Mouse (Mus musculus): ENCODE data around the gene Samd4b. TPM values are rescaled to one million over a fixed set of nuclear protein-coding genes. Genes with fewer than 3 reads are reported as not detected.
A peak's percentile ranks its signal among the peaks of the same experiment; 100 is the strongest.

The Samd4b gene
- total and polyA plus RNA-seq, 3 experiments = 6.4 to 45.9 TPM; not detected in 1

DNA sequence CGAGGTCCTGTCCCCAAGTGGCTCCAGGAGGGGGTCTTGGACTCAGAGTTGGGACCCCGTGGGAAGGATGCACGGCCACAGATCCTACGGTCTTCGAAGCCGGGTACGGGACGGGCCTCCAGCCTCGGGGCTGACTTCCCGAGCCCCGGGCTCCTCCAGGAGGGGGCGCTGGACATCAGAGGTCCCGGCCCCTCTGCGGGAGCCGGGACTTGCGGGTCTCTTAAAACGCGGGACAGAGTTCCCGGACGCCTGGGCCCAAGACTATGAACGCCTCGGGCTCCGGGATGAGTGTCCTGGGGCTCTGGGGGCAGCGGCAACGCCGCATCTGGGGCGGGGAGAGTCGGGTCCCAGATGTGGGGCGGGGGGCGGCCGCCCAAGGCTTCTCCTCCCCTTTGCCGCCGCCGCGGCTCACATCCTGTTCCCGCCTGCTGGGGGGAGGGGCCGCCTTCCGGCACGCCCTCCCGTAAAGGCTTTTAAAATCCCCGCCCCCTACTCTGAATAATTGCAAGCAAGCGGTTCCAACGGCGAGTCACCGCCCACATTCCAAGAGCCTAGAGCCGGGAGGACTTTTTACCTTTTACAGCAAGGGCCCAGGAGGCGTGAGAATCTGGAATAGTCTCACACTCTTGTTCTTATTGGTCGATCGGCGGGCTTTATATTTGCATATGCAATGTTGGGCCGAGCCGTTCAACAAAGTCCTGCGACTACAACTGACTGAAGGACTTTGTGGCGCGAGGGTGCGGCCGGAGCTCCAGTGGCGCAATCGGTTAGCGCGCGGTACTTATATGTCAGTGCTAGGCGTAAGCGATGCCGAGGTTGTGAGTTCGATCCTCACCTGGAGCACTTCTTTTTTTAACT, 225.5 kb downstream of the Samd4b start, which contains the start of gene Plekhg2:
Gene Plekhg2 (minus strand): TSS at position 349 of the 858 bp plus-strand sequence.
- Histone ChIP-seq H3K79me2 (ENCODE audit: control insufficient read depth, insufficient read depth, low read length, poor library complexity) (peaks cover 2% of the 10 kb centered on the region; the same call in 1 of the 2 replicates), H3K36me3 (ENCODE audit: control insufficient read depth in 1 of 2, insufficient read depth in 2 of 2, low read length in 2 of 2) (peaks cover 0 to 7% of the 10 kb centered on the region in 2 experiments; a peak in 2 of 4 replicates), H3K4me3 (ENCODE audit: control insufficient read depth in 1 of 2, insufficient read depth in 1 of 2, low read depth in 2 of 2, low read length in 2 of 2) (peak within 1 kb of the TSS; percentile 62 to 79), H3K9ac (ENCODE audit: control insufficient read depth, low read depth, low read length, poor library complexity, severe bottlenecking) (peak within 1 kb of the TSS; percentile 88), H3K27ac (ENCODE audit: control insufficient read depth, low read depth, low read length) (peak within 1 kb of the TSS; percentile 63), H3K9me3 (replicated peaks; ENCODE audit: insufficient read depth, low read length) (no peaks in the 10 kb centered on the region), H3K4me1 (ENCODE audit: control insufficient read depth in 1 of 2, insufficient read depth in 2 of 2, low read length in 2 of 2) (peaks cover 0 to 10% of the 10 kb centered on the region in 2 experiments; a peak in 2 of 4 replicates), H3K27me3 (ENCODE audit: control insufficient read depth in 1 of 2, insufficient read depth in 2 of 2, low read length in 2 of 2) (no peaks in the 10 kb centered on the region)
- DNase-seq (ENCODE audit: low read depth, low spot score) = peak; percentile 99
- TF ChIP-seq CTCF (IDR thresholded peaks at IDR 0.05 in 2 of 3, conservative IDR thresholded peaks at IDR 0.05 in 1 of 3; ENCODE audit: control insufficient read depth in 1 of 3, insufficient read depth in 1 of 3, low read depth in 2 of 3, low read length in 3 of 3, poor library complexity in 1 of 3, severe bottlenecking in 1 of 3) = peak; percentile 52 to 85 (median 68); a peak in 5 of 6 replicates
- no peak; the same call in 1 of the 2 replicates for TF ChIP-seq ZMIZ1 (IDR thresholded peaks at IDR 0.05; ENCODE audit: low read depth, low read length)
- TF ChIP-seq MYB (IDR thresholded peaks at IDR 0.05; ENCODE audit: low read depth, low read length) = no peak
- TF ChIP-seq POLR2AphosphoS5 (IDR thresholded peaks at IDR 0.05; ENCODE audit: borderline replicate concordance, low read depth, low read length) = no peak
- TF ChIP-seq CHD1 (IDR thresholded peaks at IDR 0.05; ENCODE audit: low read depth, low read length) = no peak
- TF ChIP-seq SMC3 (IDR thresholded peaks at IDR 0.05; ENCODE audit: low read depth, low read length) = peak; percentile 51
- TF ChIP-seq RCOR1 (IDR thresholded peaks at IDR 0.05; ENCODE audit: low read depth, low read length) = no peak
- peak; percentile 52 for TF ChIP-seq MXI1 (IDR thresholded peaks at IDR 0.05; ENCODE audit: low read depth, low read length)
- peak; percentile 42; the same call in 1 of the 2 replicates for TF ChIP-seq ETS1 (IDR thresholded peaks at IDR 0.05; ENCODE audit: low read depth, low read length)
- TF ChIP-seq MEF2A (IDR thresholded peaks at IDR 0.05; ENCODE audit: extremely low read depth, insufficient replicate concordance, low read depth, low read length, poor library complexity, severe bottlenecking) = no peak
- no peak for TF ChIP-seq BHLHE40 (IDR thresholded peaks at IDR 0.05; ENCODE audit: borderline replicate concordance, low read depth, low read length)
- TF ChIP-seq HCFC1 (IDR thresholded peaks at IDR 0.05; ENCODE audit: low read depth, low read length) = peak; percentile 65
- peak; percentile 43 for TF ChIP-seq ELF1 (IDR thresholded peaks at IDR 0.05; ENCODE audit: low read depth, low read length)
- no peak for TF ChIP-seq ZNF384 (IDR thresholded peaks at IDR 0.05; ENCODE audit: low read depth, low read length)
- no peak for TF ChIP-seq GATA1 (IDR thresholded peaks at IDR 0.05; ENCODE audit: low read depth, low read length)
- peak; percentile 19 for TF ChIP-seq RAD21 (IDR thresholded peaks at IDR 0.05; ENCODE audit: low read depth, low read length)
- TF ChIP-seq E2F4 (IDR thresholded peaks at IDR 0.05; ENCODE audit: borderline replicate concordance, low read depth, low read length) = peak; percentile 80; the same call in 1 of the 2 replicates
- peak; percentile 98 for TF ChIP-seq MAFK (IDR thresholded peaks at IDR 0.05; ENCODE audit: borderline replicate concordance, low read depth, low read length)
- TF ChIP-seq ZC3H11A (IDR thresholded peaks at IDR 0.05; ENCODE audit: low read depth, low read length) = no peak
- TF ChIP-seq POLR2AphosphoS2 (IDR thresholded peaks at IDR 0.05; ENCODE audit: low read length) = no peak
- TF ChIP-seq CHD2 (IDR thresholded peaks at IDR 0.05; ENCODE audit: low read length) = no peak
- no peak for TF ChIP-seq JUND (IDR thresholded peaks at IDR 0.05; ENCODE audit: low read depth, low read length)
- TF ChIP-seq TAL1 (IDR thresholded peaks at IDR 0.05; ENCODE audit: low read length) = no peak
- TF ChIP-seq GABPA (IDR thresholded peaks at IDR 0.05; ENCODE audit: low read depth, low read length) = no peak
- no peak for TF ChIP-seq ZKSCAN1 (IDR thresholded peaks at IDR 0.05; ENCODE audit: low read depth, low read length)
- 0 out of 2 replicates have a peak, but pooled peaks have one; percentile 67 for TF ChIP-seq UBTF (IDR thresholded peaks at IDR 0.05; ENCODE audit: borderline replicate concordance, insufficient read depth, low read depth, low read length)
- TF ChIP-seq MAZ (IDR thresholded peaks at IDR 0.05; ENCODE audit: low read depth, low read length) = peak; percentile 81; the same call in 1 of the 2 replicates
- TF ChIP-seq POLR2A (IDR thresholded peaks at IDR 0.05; ENCODE audit: control insufficient read depth in 1 of 2, insufficient read depth in 1 of 2, low read depth in 1 of 2, low read length in 2 of 2, poor library complexity in 1 of 2) = peak; percentile 56 to 63; a peak in 1 of 4 replicates
- no peak; the same call in 1 of the 2 replicates for TF ChIP-seq KAT2A (conservative IDR thresholded peaks at IDR 0.05; ENCODE audit: low read depth, low read length)
- TF ChIP-seq EP300 (IDR thresholded peaks at IDR 0.05; ENCODE audit: low read depth in 1 of 2, low read length in 2 of 2) = no peak
- peak; percentile 100 for TF ChIP-seq TBP (IDR thresholded peaks at IDR 0.05; ENCODE audit: low read depth, low read length)
- no peak for TF ChIP-seq MYC (IDR thresholded peaks at IDR 0.05; ENCODE audit: low read depth, low read length)
- no peak for TF ChIP-seq USF1 (IDR thresholded peaks at IDR 0.05; ENCODE audit: low read depth, low read length)
- TF ChIP-seq MAX (IDR thresholded peaks at IDR 0.05; ENCODE audit: low read length) = no peak; the same call in 1 of the 2 replicates
- TF ChIP-seq USF2 (IDR thresholded peaks at IDR 0.05; ENCODE audit: borderline replicate concordance in 1 of 2, insufficient read depth in 1 of 2, low read depth in 1 of 2, low read length in 2 of 2) = no peak

Measured in MEL (cell line).